Mouse (Mus musculus) testis, adult 2 months (tissue): Measurements from ENCODE around the gene Ttll9.

ENCODE experiments used
- CTCF ChIP-seq: fragments of 200-500 bp; IDR thresholded peaks from 2 replicates; pipeline ENCODE4 v1.5.1; 2012; ENCODE audit warnings: low read depth, mild to moderate bottlenecking, inconsistent platforms, low read length, moderate library complexity; ENCODE audit not compliant: control insufficient read depth, insufficient read depth, insufficient replicate concordance
- POLR2A ChIP-seq: fragments of 200-500 bp; IDR thresholded peaks from 2 replicates; pipeline ENCODE4 v1.6.1; 2012; ENCODE audit warnings: low read depth, mild to moderate bottlenecking, inconsistent platforms, low read length, moderate library complexity; ENCODE audit not compliant: control insufficient read depth

DNA sequence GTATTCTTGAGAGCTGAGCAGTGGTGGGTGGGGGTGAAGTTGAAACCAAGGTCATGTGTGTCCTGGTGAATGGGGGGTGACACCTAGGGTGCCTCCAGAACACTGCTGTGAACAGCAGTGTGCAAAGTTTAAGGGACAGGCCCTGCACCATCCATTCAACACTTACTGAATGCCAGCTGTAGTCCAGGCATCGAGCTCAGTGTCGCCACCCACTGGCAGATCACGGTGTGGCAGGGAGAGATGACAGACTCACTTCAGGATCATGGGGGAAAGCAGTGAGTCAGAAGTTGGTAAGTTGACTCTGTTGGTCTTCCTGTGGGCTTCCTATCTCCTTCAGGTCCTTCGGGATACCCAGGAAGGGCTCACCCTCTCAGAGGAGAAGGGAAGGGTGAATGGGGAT lies 22.4 kb upstream of the Ttll9 start:
- peak; percentile 98 for TF ChIP-seq CTCF
- TF ChIP-seq POLR2A = no peak
